In genomic region chr11:69267341-69267740, GRCm38 (mm10) we compare ENCODE assay signal across 9 mouse cellular contexts. TPM values are rescaled to one million over a fixed set of nuclear protein-coding genes. Genes with fewer than 3 reads are reported as not detected.
A peak's percentile ranks its signal among the peaks of the same experiment; 100 is the strongest.
DNase-seq lines count a peak whose midpoint lies in the region; ATAC-seq lines count a peak whose summit lies in the region.
"Had no signal": no experiment of that assay in that cellular context is flagged by ENCODE, and none has a peak within 500 bp of the region (broad histone marks: within the 10 kb centered on the region; RNA-seq: fewer than 3 reads in every experiment).

No protein-coding gene starts in this region.

- no peaks in the 10 kb centered on the region for H3K36me3 ChIP-seq in neural tube, embryonic 11.5 days (ENCODE audit: control insufficient read depth, insufficient read depth, low read length)
- no peaks in the 10 kb centered on the region for H3K36me3 ChIP-seq in neural tube, embryonic 15.5 days

- H3K27ac ChIP-seq in neural tube, embryonic 11.5 days (ENCODE audit: low read depth, low read length): no peak overlapping the region
- no peak overlapping the region for H3K27ac ChIP-seq in neural tube, embryonic 15.5 days (replicated peaks)

- peak; percentile 52 to 66 for DNase-seq in cerebellum, postnatal 14 days
- no peak for DNase-seq in cerebellum, adult 11 months
- DNase-seq in neural tube, embryonic 11.5 days (ENCODE audit: low spot score): peak; percentile 41
- DNase-seq in natural killer cell, adult 2 months (ENCODE audit: low spot score in 2 of 2): no peak
- DNase-seq in layer of hippocampus, postnatal 25 days (ENCODE audit: extremely low spot score in 1 of 2, low spot score in 1 of 2): no peak

- no peaks in the 10 kb centered on the region for H3K9me3 ChIP-seq in neural tube, embryonic 11.5 days (ENCODE audit: control insufficient read depth, low read length)
- H3K9me3 ChIP-seq in neural tube, embryonic 15.5 days (replicated peaks): no peaks in the 10 kb centered on the region

- no peak overlapping the region for H3K9ac ChIP-seq in neural tube, embryonic 11.5 days (ENCODE audit: low read length)
- H3K9ac ChIP-seq in neural tube, embryonic 15.5 days (replicated peaks): no peak overlapping the region

- peaks cover 2% of the 10 kb centered on the region; the same call in 1 of the 2 replicates for H3K4me1 ChIP-seq in neural tube, embryonic 11.5 days (ENCODE audit: control insufficient read depth, insufficient read depth, low read length)
- peaks cover 22% of the 10 kb centered on the region for H3K4me1 ChIP-seq in neural tube, embryonic 15.5 days

- WGBS in neural tube, embryonic 11.5 days: 29% methylated on average over 7 of the region's 7 CpGs
- WGBS in neural tube, embryonic 15.5 days: 26% methylated on average over 7 of the region's 7 CpGs

- ATAC-seq in neural tube, embryonic 11.5 days (ENCODE audit: insufficient read depth, low FRiP score, low TSS enrichment): no peak
- ATAC-seq in neural tube, embryonic 15.5 days (ENCODE audit: low FRiP score): no peak
- ATAC-seq in erythroblast, adult 5-6 weeks (replicated peaks; ENCODE audit: low FRiP score, poor library complexity, severe bottlenecking): 0 out of 2 replicates have a peak, but pooled peaks have one; percentile 23
- ATAC-seq in monocyte, adult 5-6 weeks (replicated peaks; ENCODE audit: insufficient number of reproducible peaks, low FRiP score, low TSS enrichment, poor library complexity, severe bottlenecking): 0 out of 2 replicates have a peak, but pooled peaks have one; percentile 18

- H3K4me3 ChIP-seq in neural tube, embryonic 11.5 days (ENCODE audit: low read depth, low read length): no peak overlapping the region
- H3K4me3 ChIP-seq in neural tube, embryonic 15.5 days (replicated peaks): no peak overlapping the region
- H3K4me3 ChIP-seq: myocyte had no signal

- no peak overlapping the region for H3K4me2 ChIP-seq in neural tube, embryonic 11.5 days (ENCODE audit: low read depth)
- no peak overlapping the region for H3K4me2 ChIP-seq in neural tube, embryonic 15.5 days

- no peaks in the 10 kb centered on the region for H3K27me3 ChIP-seq in neural tube, embryonic 11.5 days (ENCODE audit: control insufficient read depth, insufficient read depth, low read length)
- no peaks in the 10 kb centered on the region; the same call in 1 of the 2 replicates for H3K27me3 ChIP-seq in neural tube, embryonic 15.5 days (replicated peaks)

RNA-seq across cellular contexts. Expression of gene Gucy2e, which starts 30.5 kb away (rescaled TPM):
- polyA plus RNA-seq in neural tube, embryonic 11.5 days (2014; fragmentation: Nextera tagmentation; extraction: Ambion mirVana): 0.07 TPM in 1 of 2 replicates, not detected in the other
- 0.38 and 0.46 TPM in 2 replicates for polyA plus RNA-seq in neural tube, embryonic 15.5 days (2015; fragmentation: Nextera tagmentation; extraction: Ambion mirVana)
- total RNA-seq in erythroblast, adult 5-6 weeks (2015; ENCODE audit: low replicate concordance): not detected in 2 replicates
- total RNA-seq in erythroblast, adult 5-6 weeks (2017; ENCODE audit: low replicate concordance): under 0.01 TPM in 1 of 2 replicates, not detected in the other
- 0.32 TPM in 1 of 3 replicates, not detected in the others for total RNA-seq in monocyte, adult 5-6 weeks (2017)
- total RNA-seq in layer of hippocampus, postnatal 25 days (2021): 1 to 10 TPM; 1.7 TPM
- polyA plus RNA-seq: myocyte had no signal

RNA-seq across cellular contexts. Expression of gene Cntrob, which starts 56.2 kb away (rescaled TPM):
- polyA plus RNA-seq in neural tube, embryonic 11.5 days (2014; fragmentation: Nextera tagmentation; extraction: Ambion mirVana): 23.5 TPM in 2 replicates
- polyA plus RNA-seq in neural tube, embryonic 15.5 days (2015; fragmentation: Nextera tagmentation; extraction: Ambion mirVana): 14.5 and 15.3 TPM in 2 replicates
- total RNA-seq in erythroblast, adult 5-6 weeks (2015; ENCODE audit: low replicate concordance): 2.9 and 7.3 TPM in 2 replicates
- total RNA-seq in erythroblast, adult 5-6 weeks (2017; ENCODE audit: low replicate concordance): 16.9 and 24.4 TPM in 2 replicates
- 5.8 to 26.8 TPM (median 19.1 TPM) in 3 replicates for total RNA-seq in monocyte, adult 5-6 weeks (2017)
- total RNA-seq in layer of hippocampus, postnatal 25 days (2021): 10 to 100 TPM; 11.2 to 15.6 TPM

RNA-seq across cellular contexts. Expression of gene Trappc1, which starts 56.4 kb away (rescaled TPM):
- polyA plus RNA-seq in neural tube, embryonic 11.5 days (2014; fragmentation: Nextera tagmentation; extraction: Ambion mirVana): 195 and 215 TPM in 2 replicates
- polyA plus RNA-seq in neural tube, embryonic 15.5 days (2015; fragmentation: Nextera tagmentation; extraction: Ambion mirVana): 186 and 201 TPM in 2 replicates
- total RNA-seq in erythroblast, adult 5-6 weeks (2015; ENCODE audit: low replicate concordance): 33.2 and 43.7 TPM in 2 replicates
- total RNA-seq in erythroblast, adult 5-6 weeks (2017; ENCODE audit: low replicate concordance): 12.7 and 24.8 TPM in 2 replicates
- 54.4 to 91.3 TPM (median 61.3 TPM) in 3 replicates for total RNA-seq in monocyte, adult 5-6 weeks (2017)
- 10 to 100 TPM; 63.5 to 68.4 TPM for total RNA-seq in layer of hippocampus, postnatal 25 days (2021)

RNA-seq across cellular contexts. Expression of gene Kcnab3, which starts 58.7 kb away (rescaled TPM):
- 3.1 and 3.6 TPM in 2 replicates for polyA plus RNA-seq in neural tube, embryonic 11.5 days (2014; fragmentation: Nextera tagmentation; extraction: Ambion mirVana)
- 6.0 and 7.3 TPM in 2 replicates for polyA plus RNA-seq in neural tube, embryonic 15.5 days (2015; fragmentation: Nextera tagmentation; extraction: Ambion mirVana)
- total RNA-seq in erythroblast, adult 5-6 weeks (2015; ENCODE audit: low replicate concordance): not detected in 2 replicates
- not detected in 2 replicates for total RNA-seq in erythroblast, adult 5-6 weeks (2017; ENCODE audit: low replicate concordance)
- 2.0 to 2.3 TPM in 2 of 3 replicates, not detected in the other for total RNA-seq in monocyte, adult 5-6 weeks (2017)
- total RNA-seq in layer of hippocampus, postnatal 25 days (2021): 10 to 100 TPM; 23.3 to 24.4 TPM

Comparison
In these comparisons a context has a peak if more than half of its experiments do, and no peak if none do; other contexts are left out.
1. DNase-seq: peak in cerebellum, postnatal 14 days (2 of 2) and neural tube, embryonic 11.5 days (single experiment); none in cerebellum, adult 11 months (single experiment), natural killer cell, adult 2 months (0 of 2) and layer of hippocampus, postnatal 25 days (0 of 2).
2. ATAC-seq: peak in erythroblast, adult 5-6 weeks (single experiment) and monocyte, adult 5-6 weeks (single experiment); none in neural tube, embryonic 11.5 days (single experiment) and neural tube, embryonic 15.5 days (single experiment).